Mouse (Mus musculus) thymus, postnatal 14 days (tissue): ENCODE measurements around the gene Tbata.

Experiments used
- DNase-seq: peaks from one replicate; pipeline ENCODE4 v3.0.0; 2021

Gene Tbata

DNA sequence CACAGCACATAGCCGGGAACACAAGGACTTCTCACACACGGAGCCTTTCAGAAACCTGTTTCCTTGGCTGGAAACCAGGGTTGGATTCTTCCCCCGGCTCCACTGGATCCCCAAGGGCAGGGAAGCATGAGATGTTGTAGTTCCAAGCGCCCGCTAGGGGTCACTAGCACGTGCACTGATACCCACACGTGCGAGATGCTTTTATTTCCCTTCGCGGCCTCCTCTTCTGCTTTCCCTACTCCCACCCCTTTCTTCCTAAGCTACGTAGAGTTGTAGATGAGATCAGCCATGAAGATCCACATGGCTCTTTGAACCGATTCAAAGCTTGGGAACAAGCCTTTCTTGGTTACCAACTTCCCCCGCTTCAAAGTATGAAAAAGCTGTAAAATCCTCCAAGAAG lies 40.0 kb downstream of the Tbata start:
- DNase-seq: peak; percentile 66

DNA sequence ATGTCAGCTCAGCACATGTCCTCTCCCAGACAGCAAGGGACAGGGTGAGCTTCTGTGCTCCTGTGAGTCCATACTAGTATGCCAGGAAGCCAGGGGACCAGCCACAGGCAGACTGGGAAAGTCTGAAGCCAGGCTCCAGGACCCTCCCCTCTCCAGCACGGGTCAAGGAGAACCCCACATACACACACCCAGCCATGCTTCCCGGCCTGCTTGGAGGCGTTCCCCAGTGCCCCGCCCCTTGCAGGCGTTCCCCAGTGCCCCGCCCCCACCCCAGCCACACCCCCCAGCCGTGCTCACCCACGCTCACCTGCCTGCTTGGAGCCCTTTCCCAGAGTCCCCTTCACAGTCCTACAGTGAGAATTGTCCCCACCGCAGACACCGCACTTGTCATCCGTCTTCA lies 41.1 kb downstream of the Tbata start:
- no peak for DNase-seq

DNA sequence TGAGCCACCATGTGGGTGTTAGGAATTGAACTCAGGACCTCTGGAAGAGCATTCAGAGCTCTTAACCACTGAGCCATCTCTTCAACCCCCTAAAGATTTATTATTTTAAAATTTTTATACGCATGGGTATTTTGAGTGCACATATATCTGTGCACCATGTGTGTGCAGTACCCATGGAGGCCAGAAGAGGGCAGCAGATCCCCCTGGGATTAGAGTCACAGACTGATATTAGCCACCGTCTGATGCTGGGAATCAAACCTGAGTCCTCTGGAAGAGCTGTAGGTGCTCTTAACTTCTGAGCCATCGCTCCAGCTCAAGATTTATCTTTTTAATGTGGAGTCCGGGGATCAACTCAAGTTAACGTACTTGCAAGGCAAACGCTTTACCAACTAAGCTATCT lies 43.9 kb downstream of the Tbata start:
- DNase-seq: peak; percentile 52

DNA sequence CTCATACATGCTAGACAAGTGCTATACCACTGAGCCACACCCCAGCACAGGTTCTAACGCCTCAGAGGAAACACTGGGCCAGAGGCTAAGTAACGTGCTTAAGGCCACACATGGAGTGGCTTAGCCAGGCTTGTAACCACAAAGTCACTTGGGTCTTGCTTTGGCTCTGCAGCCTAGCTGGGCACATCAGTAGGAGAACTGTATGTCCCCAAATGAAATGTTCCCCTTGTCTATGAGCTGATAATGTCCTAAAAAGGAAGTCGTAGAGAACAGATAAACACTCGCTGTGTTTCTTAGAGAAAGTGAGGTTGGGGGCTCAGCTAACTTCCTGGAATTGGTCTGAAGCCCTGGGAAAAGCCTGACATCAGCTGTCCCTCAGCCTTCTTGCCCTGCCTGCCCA lies 44.4 kb downstream of the Tbata start:
- DNase-seq: no peak

DNA sequence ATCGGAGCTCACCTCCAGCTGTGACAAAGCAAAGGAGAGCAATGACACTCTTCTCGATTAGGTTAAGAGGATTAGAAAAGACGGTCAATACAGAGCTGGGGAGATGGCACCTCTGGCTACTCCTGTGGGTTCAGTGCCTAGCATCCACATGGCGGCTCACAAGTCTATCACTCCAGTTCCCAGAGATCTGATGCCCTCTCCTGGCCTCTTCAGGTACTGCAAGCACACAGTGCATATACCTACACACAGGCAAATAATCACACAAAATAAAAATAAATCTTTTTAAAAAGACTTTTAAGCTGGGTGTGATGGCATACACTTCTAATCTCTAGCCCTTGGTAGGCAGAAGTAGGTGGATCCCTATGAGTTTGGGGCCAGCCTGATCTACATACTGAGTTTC lies 47.6 kb downstream of the Tbata start:
- DNase-seq: no peak

DNA sequence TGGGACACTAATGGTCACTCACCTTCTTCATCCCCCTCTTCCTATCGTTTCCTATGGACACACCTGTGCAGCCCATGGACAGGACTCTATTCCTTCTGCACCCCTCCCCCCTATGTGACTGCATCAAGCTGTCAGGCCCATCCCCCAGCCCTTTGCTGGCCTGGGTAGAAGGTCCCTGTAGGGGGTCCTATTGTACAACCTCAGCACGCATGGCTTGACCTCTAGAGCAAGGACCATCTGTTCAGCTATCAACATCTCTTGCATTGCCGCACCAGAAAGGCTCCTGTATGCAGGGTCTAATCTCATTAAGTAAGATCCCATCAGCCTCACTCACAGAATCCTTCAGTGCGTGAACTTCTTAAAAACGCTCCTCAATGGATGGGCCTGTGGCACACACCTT lies 53.9 kb downstream of the Tbata start:
- no peak for DNase-seq

DNA sequence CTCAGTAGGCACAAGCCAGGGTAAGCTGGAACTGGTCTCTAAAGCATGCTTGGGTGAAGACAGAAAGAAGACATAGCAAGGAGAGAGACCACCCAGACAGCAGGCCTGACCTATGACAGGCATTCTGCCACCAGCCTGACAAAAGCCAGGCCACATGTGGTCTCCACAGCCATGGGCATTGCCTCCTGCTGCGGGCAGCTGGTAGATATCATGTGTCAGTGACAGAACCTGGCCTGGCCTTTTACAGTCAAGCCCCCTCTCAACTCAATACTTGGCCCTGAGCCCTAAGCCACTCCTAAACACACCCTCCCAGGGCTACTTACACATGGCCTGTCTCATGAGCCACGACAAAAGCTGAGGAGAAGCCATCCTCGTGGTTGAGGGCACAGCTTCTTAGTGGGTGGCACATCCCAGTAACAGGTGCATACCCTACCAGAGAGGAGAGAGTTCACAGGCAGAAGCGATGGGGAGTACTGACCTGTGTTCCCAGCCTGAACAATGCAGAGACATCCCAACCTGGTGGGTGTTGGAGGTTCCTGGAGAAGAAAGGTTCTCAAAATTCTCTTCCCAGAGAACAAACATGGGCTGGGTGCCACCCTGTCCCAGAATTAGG lies 55.1 kb downstream of the Tbata start:
- DNase-seq: no peak

DNA sequence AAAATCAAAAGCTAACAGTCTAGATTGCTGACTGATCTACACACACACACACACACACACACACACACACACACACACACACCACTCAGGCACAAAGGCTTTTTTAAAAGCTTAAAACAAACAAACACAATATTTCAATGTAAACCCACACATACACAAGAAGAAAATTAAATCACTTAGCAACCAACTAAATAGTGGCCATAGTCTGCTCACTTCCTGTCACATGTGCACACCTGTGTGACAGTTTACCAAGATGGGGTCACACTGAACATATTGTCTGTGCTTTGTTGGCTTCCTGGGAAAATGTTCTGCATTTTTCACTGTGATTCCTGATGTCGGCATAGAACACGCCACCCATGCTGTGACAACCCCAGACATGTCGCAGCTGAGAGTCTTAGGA lies 60.0 kb downstream of the Tbata start:
- no peak for DNase-seq

DNA sequence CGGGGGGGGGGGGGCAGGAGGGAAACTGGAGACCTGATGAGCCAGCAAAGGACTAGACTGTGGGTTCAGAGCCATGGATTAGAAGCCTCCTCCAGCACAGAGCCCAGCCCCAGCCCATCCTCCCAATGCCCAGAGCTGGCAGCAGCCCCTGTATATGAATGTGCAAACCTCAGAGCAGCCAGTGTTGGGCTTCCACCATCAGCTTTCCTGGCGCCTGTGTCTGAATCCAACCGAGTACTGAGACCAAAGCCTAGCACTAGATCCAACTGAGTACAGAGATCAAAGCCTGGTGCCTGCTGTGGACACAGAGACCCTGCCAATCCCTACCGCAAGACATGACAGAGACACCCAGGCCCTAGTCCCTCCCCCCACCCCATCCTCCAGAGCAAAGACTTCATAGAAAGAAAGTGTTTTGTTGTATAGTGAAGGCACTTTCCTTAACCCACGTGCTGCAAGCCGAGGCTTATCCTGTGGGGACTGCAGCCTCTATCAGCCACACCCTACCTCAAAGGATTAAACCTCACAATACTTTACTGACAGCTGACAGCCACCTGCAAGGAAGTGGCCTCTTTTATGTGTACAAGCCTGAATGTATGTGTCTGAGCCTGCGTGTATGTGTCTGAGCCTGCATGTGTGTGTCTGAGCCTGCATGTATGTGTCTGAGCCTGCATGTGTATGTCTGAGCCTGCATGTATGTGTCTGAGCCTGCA lies 61.3 kb downstream of the Tbata start:
- peak; percentile 79 for DNase-seq

DNA sequence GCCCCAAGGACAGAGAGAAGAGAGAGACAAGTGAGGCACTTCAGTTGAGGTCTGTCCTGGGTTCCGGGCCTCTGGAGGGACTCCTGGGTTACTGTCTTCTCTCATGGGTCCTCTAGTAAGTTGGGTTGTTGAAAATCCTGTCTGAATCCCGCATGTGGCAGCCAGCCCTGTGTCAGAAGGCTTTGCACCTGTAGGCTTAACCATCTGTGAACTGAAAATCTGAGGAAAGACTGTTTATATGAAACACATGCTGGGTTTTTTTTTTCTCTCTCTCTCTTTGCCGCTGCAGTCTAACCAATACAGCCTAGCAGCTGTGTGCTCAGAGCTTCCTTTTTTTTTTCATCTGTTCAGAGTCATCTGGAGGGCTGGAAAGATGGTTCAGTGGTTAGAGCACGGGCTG lies 62.6 kb downstream of the Tbata start:
- peak; percentile 69 for DNase-seq

DNA sequence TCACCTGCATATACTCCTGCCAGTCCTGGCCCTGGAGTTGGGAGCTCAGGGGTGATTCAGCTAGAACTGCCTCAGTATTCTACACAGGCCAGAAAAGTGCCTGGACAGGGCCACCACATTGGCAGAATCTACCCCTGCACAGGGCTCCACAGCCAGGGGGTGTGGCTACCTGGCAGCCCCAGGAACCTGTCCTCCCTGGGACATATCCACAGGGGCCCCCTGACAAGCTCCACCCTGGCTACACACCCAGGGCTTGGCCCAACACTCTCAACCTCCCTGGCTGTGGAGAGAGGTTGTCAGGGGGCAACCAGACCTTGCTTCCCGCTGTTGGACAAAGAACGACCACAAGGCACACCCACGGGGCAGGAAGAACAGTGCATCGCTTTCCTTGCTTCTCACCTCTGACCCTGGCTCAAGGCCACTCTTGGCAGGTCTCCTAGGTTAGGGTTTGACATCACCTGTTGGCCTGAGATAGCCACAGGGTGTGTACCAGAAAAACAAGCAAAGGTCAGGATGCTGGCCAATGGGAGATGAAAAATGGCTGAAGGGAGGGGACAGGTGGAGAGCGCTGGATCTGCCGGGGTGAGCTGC lies 64.0 kb downstream of the Tbata start:
- DNase-seq: no peak

DNA sequence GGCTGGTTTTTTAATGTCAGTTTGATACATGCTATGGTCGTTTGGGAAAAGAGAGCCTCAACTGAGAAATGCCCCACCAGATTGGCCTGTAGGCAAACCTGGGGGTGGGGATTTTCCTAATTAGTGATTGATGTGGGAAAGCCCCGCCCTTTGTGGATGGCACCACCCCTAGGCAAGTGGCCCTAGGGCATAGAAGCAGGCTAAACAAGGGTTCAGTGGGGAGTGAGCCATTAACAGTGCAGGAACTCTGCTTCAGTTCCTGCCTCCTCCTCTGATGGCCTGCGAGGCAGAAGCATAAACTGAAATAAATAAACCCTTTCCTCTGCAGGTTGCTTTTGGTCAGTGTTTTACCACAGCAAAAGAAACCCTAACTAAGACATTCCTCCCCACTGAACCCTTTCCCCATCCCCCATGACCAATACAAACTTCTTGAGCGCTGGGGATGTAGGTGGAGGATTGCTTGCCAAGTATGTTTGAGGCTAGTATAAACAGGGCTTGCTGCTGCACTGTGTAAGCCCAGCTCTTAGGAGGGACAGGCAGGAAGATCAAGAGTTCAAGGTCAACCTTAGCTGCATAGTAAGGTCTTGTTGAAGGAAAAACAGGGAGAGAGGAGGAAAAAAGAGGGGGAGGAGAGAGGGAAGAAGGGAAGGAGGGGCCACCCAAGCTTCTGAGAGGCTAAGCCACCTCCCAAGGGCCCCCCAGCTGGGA lies 65.1 kb downstream of the Tbata start:
- DNase-seq: no peak

DNA sequence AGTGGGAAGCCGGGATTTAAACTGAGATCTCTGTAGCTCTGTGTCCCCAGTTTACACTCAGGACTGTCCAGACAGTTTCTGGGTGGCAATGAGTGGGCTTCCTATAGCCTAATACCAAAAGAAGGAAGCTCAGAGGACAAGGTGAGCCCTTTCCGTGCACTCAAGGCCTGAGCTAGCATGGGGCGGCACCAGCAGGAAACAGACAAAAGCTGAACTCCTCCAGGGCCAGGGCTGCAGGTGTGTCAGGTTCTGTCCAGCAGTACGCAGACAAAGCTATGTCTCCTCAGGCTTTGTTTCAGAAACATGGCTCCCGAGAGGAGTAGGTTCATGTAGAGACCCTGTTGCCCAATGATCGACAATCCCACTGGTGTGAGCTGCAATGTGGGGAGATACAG lies 65.6 kb downstream of the Tbata start:
- DNase-seq: no peak
